Mouse (Mus musculus) thymus, adult 2 months (tissue): Measurements from ENCODE around the gene Rab3a. TPM values are rescaled to one million over a fixed set of nuclear protein-coding genes. Genes with fewer than 3 reads are reported as not detected.

Experiments
- DNase-seq: peaks from one replicate; pipeline ENCODE4 v3.0.0; 2021
- H3K27ac ChIP-seq: fragments of 200-500 bp; 2 replicates; pipeline ENCODE4 v1.5.1; 2012; ENCODE audit warnings: low read length, control low read depth; ENCODE audit not compliant: control insufficient read depth, insufficient read depth
- H3K27me3 ChIP-seq: fragments of 200-500 bp; 2 replicates; pipeline ENCODE4 v1.6.1; 2012; ENCODE audit warnings: mild to moderate bottlenecking, low read length, moderate library complexity, mixed read lengths; ENCODE audit not compliant: control insufficient read depth, insufficient read depth
- H3K36me3 ChIP-seq: fragments of 200-500 bp; 2 replicates; pipeline ENCODE4 v1.6.1; 2012; ENCODE audit warnings: mild to moderate bottlenecking, low read length, moderate library complexity; ENCODE audit not compliant: control insufficient read depth, insufficient read depth
- H3K4me1 ChIP-seq: fragments of 200-500 bp; replicated peaks from 2 replicates; pipeline ENCODE4 v1.6.1; 2012; ENCODE audit warnings: low read length; ENCODE audit not compliant: control insufficient read depth, insufficient read depth
- H3K4me3 ChIP-seq: fragments of 200-500 bp; 2 replicates; pipeline ENCODE4 v1.5.1; 2012; ENCODE audit warnings: mild to moderate bottlenecking, low read length, control low read depth, moderate library complexity; ENCODE audit not compliant: control insufficient read depth, insufficient read depth
- CTCF ChIP-seq: fragments of 200-500 bp; IDR thresholded peaks from 2 replicates; pipeline ENCODE4 v1.5.1; 2012; ENCODE audit warnings: mild to moderate bottlenecking, control low read depth, low read length, moderate library complexity, borderline replicate concordance; ENCODE audit not compliant: control insufficient read depth, poor library complexity, insufficient read depth; ENCODE audit errors: extremely low read depth
- POLR2A ChIP-seq: fragments of 200-500 bp; IDR thresholded peaks from 2 replicates; pipeline ENCODE4 v1.6.1; 2012; ENCODE audit warnings: mild to moderate bottlenecking, low read length, control low read depth, moderate library complexity; ENCODE audit not compliant: control insufficient read depth, poor library complexity, insufficient read depth; ENCODE audit errors: extremely low read depth
- WGBS: fragments of 180-500 bp; shearing (Covaris S2); methylation state at CpG from one replicate; pipeline ENCODE4 v1.1.7; 2018; 5-methylcytosine and 5-hydroxymethylcytosine counted together
- polyA plus RNA-seq: library from polyadenylated mRNA; depleted of rRNA; stranded (reverse); fragments of >200 nt; gene quantifications from 2 replicates; pipeline ENCODE4 v1.2.3, GENCODE M21; 2012

The Rab3a gene
- polyA plus RNA-seq, 1 experiment: 20.8 TPM

GRCm38 (mm10) chr8:70794215-70794614 is 39.7 kb downstream of the Rab3a start:
- 78% methylated on average over 2 of the region's 2 CpGs for WGBS
- no peaks in the 10 kb centered on the region; the same call in 1 of the 2 replicates for H3K36me3 ChIP-seq
- no peak for TF ChIP-seq CTCF
- TF ChIP-seq POLR2A: no peak
- no peak overlapping the region for H3K4me3 ChIP-seq
- peaks cover 45% of the 10 kb centered on the region for H3K4me1 ChIP-seq
- no peak for DNase-seq
- no peaks in the 10 kb centered on the region for H3K27me3 ChIP-seq
- H3K27ac ChIP-seq: no peak overlapping the region

- Histone ChIP-seq H3K4me3 (no peak overlapping the region), H3K36me3 (no peaks in the 10 kb centered on the region), H3K4me1 (peaks cover 49% of the 10 kb centered on the region), H3K27me3 (no peaks in the 10 kb centered on the region), H3K27ac (no peak overlapping the region)
- no peak for DNase-seq
- 98% methylated on average over 2 of the region's 2 CpGs for WGBS
- TF ChIP-seq CTCF: no peak
These were observed 40.9 kb downstream of the Rab3a start for GRCm38 (mm10) chr8:70795370-70795769.

- DNase-seq: no peak
- 17% methylated on average over 54 of the region's 54 CpGs for WGBS
- TF ChIP-seq CTCF: no peak
- TF ChIP-seq POLR2A: no peak
- Histone ChIP-seq H3K4me1 (peaks cover 51% of the 10 kb centered on the region), H3K27me3 (no peaks in the 10 kb centered on the region), H3K4me3 (peak overlapping the region; percentile 43), H3K36me3 (no peaks in the 10 kb centered on the region), H3K27ac (no peak overlapping the region)
These were observed 42.1 kb downstream of the Rab3a start for GRCm38 (mm10) chr8:70796403-70797080.

GRCm38 (mm10) chr8:70797081-70798070 is 42.9 kb downstream of the Rab3a start:
- Histone ChIP-seq H3K36me3 (no peaks in the 10 kb centered on the region), H3K27ac (no peak overlapping the region), H3K27me3 (no peaks in the 10 kb centered on the region), H3K4me3 (peak overlapping the region; percentile 43), H3K4me1 (peaks cover 59% of the 10 kb centered on the region)
- WGBS: 1% methylated on average over 57 of the region's 57 CpGs
- peak; percentile 77 for DNase-seq
- no peak for TF ChIP-seq POLR2A
- no peak for TF ChIP-seq CTCF

GRCm38 (mm10) chr8:70798281-70798680 is 43.8 kb downstream of the Rab3a start:
- H3K27ac ChIP-seq: no peak overlapping the region
- 55% methylated on average over 15 of the region's 15 CpGs for WGBS
- H3K36me3 ChIP-seq: no peaks in the 10 kb centered on the region
- H3K4me3 ChIP-seq: no peak overlapping the region
- peaks cover 55% of the 10 kb centered on the region for H3K4me1 ChIP-seq
- H3K27me3 ChIP-seq: no peaks in the 10 kb centered on the region
- TF ChIP-seq POLR2A (no peak), CTCF (no peak)
- DNase-seq: no peak

GRCm38 (mm10) chr8:70800648-70801047 is 46.2 kb downstream of the Rab3a start:
- Histone ChIP-seq H3K4me3 (no peak overlapping the region), H3K36me3 (no peaks in the 10 kb centered on the region), H3K27me3 (no peaks in the 10 kb centered on the region), H3K27ac (peak overlapping the region; percentile 76), H3K4me1 (peaks cover 71% of the 10 kb centered on the region)
- WGBS: 45% methylated on average over 10 of the region's 10 CpGs
- no peak for DNase-seq
- TF ChIP-seq CTCF (no peak), POLR2A (no peak)
